Mouse (Mus musculus) ES-Bruce4 (cell line): ENCODE data around the gene Cela3b.

Source experiments
- CTCF ChIP-seq: IDR thresholded peaks from one replicate; pipeline ENCODE4 v1.8.1; 2011; ENCODE audit warnings: low read depth, low read length
- EP300 ChIP-seq: IDR thresholded peaks from 2 replicates; pipeline ENCODE4 v1.6.1; 2011; ENCODE audit warnings: low read depth, low read length; ENCODE audit not compliant: insufficient read depth
- POLR2A ChIP-seq: IDR thresholded peaks from one replicate; pipeline ENCODE4 v1.8.1; 2011; ENCODE audit warnings: low read length; ENCODE audit not compliant: insufficient read depth

- TF ChIP-seq POLR2A (no peak), CTCF (no peak), EP300 (no peak)
Measured at GRCm38 (mm10) chr4:137478306-137478705, 48.0 kb upstream of the Cela3b start.
